Mouse (Mus musculus) megakaryocyte-erythroid progenitor cell, adult 5 weeks (primary cell): ENCODE measurements around the gene Cabs1. TPM values are rescaled to one million over a fixed set of nuclear protein-coding genes. Genes with fewer than 3 reads are reported as not detected.

Experiments used
- polyA plus RNA-seq: library from polyadenylated mRNA; stranded (reverse); fragments of >175 nt; gene quantifications from 2 replicates; pipeline ENCODE4 v1.2.3, GENCODE M21; 2012

Gene Cabs1
- polyA plus RNA-seq = not detected in 2 replicates

DNA sequence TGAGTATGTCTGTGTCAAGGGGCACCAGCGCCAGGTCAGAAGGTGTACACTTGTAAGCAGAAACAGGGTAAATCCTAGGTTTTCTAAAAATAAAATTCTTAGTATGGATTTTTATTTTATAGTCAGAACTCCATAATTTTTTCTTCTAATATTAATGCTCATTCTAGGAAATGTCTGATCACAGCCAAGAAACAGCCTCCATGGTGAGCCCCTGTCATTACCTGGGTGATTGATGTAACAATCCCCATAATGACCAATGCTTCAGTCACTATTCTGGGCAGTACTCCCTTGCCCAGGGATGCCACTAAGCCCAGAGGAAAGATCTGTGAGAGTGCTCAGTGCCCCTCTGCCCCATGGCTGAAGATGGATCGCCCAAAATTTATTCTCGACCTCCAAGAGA, at the start of gene Cabs1:
Cabs1 (plus strand) TSS at position 301 of the 400 bp plus-strand sequence.

DNA sequence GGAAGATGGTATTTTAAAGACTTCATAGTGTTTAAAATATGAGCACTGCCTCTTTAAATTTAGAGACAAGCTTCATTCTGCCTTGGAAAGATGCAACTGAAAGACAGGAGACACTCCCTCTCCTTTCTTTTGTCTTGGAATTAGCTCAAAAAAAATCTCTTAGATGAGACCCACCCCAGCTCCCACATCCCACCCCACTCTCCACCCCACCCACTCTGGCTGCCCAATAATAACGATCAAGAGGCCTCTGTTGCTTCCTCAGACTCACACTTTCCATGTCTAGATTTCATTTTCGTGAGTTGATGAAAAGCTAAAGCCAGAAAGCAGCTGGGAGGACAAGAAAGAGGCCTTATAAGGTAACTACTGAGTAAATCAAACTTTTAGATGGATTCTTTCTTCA, 10.0 kb upstream of the Cabs1 start, which contains the start of the genes 2310003L06Rik and Gm28434:
2310003L06Rik (plus strand) TSS at position 259 of the 400 bp plus-strand sequence.
Gm28434 (plus strand) TSS at position 317 of the 400 bp plus-strand sequence.

DNA sequence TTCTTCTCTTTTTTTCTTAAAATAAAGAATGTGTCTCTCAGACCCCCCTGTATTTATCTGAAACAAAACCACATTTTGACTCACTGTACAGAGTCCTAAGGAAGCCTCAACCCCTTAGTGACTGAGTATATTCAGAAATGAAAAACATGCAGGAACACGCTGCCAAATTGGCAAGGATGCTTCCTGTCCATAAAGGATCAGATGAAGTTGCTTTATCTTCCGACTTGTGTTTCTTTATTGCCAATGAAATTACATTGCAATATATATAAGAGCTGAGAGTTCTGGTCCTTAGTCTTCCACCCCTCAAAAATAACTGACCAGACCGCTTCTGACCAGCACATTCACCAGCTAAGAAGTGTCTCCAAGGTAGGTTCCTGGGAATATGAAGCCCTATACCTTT, 23.0 kb downstream of the Cabs1 start, which contains the start of gene Smr3a:
Smr3a (plus strand) TSS at position 301 of the 400 bp plus-strand sequence.

Other genes with a start within 250 kb of the Cabs1 start
- gene Csn1s2a, start 204.9 kb upstream of the Cabs1 start, polyA plus RNA-seq = not detected in 2 replicates
- not detected in 2 replicates for gene Csn1s2b, start 171.4 kb upstream of the Cabs1 start, polyA plus RNA-seq
- gene Prr27, start 153.8 kb upstream of the Cabs1 start, polyA plus RNA-seq = not detected in 2 replicates
- not detected in 2 replicates for gene Odam, start 94.4 kb upstream of the Cabs1 start, polyA plus RNA-seq
- not detected in 2 replicates for gene Csn3, start 53.9 kb upstream of the Cabs1 start, polyA plus RNA-seq
- not detected in 2 replicates for gene 2310003L06Rik, start 10.0 kb upstream of the Cabs1 start, polyA plus RNA-seq
- not detected in 2 replicates for gene Gm28434, start 9.9 kb upstream of the Cabs1 start, polyA plus RNA-seq
- not detected in 2 replicates for gene Smr3a, start 23.1 kb downstream of the Cabs1 start, polyA plus RNA-seq
- gene Smr2, start 107.1 kb downstream of the Cabs1 start, polyA plus RNA-seq = not detected in 2 replicates
- not detected in 2 replicates for gene Gm11116, start 132.1 kb downstream of the Cabs1 start, polyA plus RNA-seq
- not detected in 2 replicates for gene Gm11115, start 174.7 kb downstream of the Cabs1 start, polyA plus RNA-seq